Mouse (Mus musculus) forebrain, embryonic 14.5 days (tissue): ENCODE measurements at regions not wholly inside any gene's neighbourhood (a gene's known extent, or its start where the extent isn't known, plus 50 kb on each side); places are given as distances from the start of the nearest gene placed in this dataset.

ENCODE experiments used
- ATAC-seq: fragments of 200-750 bp; cut with Nextera tagmentation; 2 replicates; pipeline ENCODE4 v1.8.0; 2017; ENCODE audit warnings: mild to moderate bottlenecking, moderate library complexity
- DNase-seq: peaks from one replicate; pipeline ENCODE4 v3.0.0-alpha.2; 2015; ENCODE audit warnings: low spot score
- H3K27ac ChIP-seq: fragments of 300-500 bp; sonication (generic); 2 replicates; pipeline ENCODE4 v1.5.1; 2014; ENCODE audit warnings: low read depth, mild to moderate bottlenecking, control low read depth, low read length, moderate library complexity
- H3K27me3 ChIP-seq: fragments of 300-500 bp; sonication (generic); replicated peaks from 2 replicates; pipeline ENCODE4 v1.6.1; 2014; ENCODE audit warnings: low read length, control low read depth, mixed read lengths; ENCODE audit not compliant: control insufficient read depth, insufficient read depth
- H3K36me3 ChIP-seq: fragments of 300-500 bp; sonication (generic); 2 replicates; pipeline ENCODE4 v1.6.1; 2014; ENCODE audit warnings: low read length, control low read depth; ENCODE audit not compliant: control insufficient read depth, insufficient read depth
- H3K4me1 ChIP-seq: fragments of 300-500 bp; sonication (generic); 2 replicates; pipeline ENCODE4 v1.6.1; 2014; ENCODE audit warnings: antibody characterized with exemption, low read length, control low read depth; ENCODE audit not compliant: control insufficient read depth, insufficient read depth
- H3K4me2 ChIP-seq: fragments of 300-500 bp; sonication (generic); 2 replicates; pipeline ENCODE4 v1.6.1; 2014; ENCODE audit warnings: mild to moderate bottlenecking, control low read depth, low read length
- H3K4me3 ChIP-seq: fragments of 300-500 bp; sonication (generic); 2 replicates; pipeline ENCODE4 v1.5.1; 2014; ENCODE audit warnings: low read depth, low read length, control low read depth
- H3K9ac ChIP-seq: fragments of 300-500 bp; sonication (generic); 2 replicates; pipeline ENCODE4 v1.6.1; 2014; ENCODE audit warnings: mild to moderate bottlenecking, low read length, control low read depth, moderate library complexity
- H3K9me3 ChIP-seq: fragments of 300-500 bp; sonication (generic); replicated peaks from 2 replicates; pipeline ENCODE4 v1.6.1; 2016; ENCODE audit warnings: low read length, control low read depth, mixed read lengths; ENCODE audit not compliant: control insufficient read depth
- WGBS: fragments of 180-500 bp; shearing (Covaris S2); extraction: QIAGEN DNeasy Blood & Tissue Kit; methylation state at CpG from one replicate; pipeline ENCODE4 v1.1.7; 2014; 5-methylcytosine and 5-hydroxymethylcytosine counted together

DNA sequence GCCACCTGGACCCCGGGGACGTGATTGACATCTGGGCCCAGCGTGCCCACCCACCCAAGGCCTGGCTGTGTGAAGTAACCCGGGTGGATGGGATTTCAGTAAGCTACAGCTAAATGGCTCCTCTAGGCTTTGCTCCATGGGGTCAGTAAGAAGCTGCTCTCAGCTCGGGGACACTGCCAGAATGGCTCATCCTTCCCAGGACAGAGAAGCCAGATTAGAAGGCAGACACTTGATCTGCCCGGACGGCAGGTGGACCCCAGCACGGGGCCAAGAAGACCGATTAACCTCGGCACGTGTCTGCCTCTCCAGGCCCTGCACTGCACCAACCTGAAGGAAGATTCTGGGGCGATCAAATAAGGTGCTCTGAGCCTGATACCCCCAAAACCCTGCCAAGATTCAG is 63.5 kb upstream of the 1700021F07Rik start:
- no peak overlapping the region for H3K4me3 ChIP-seq
- no peak overlapping the region for H3K27ac ChIP-seq
- 0 out of 2 replicates have a peak, but pooled peaks cover 5% of the 10 kb centered on the region for H3K9me3 ChIP-seq
- no peaks in the 10 kb centered on the region for H3K27me3 ChIP-seq
- H3K9ac ChIP-seq = no peak overlapping the region
- H3K36me3 ChIP-seq = no peaks in the 10 kb centered on the region
- H3K4me2 ChIP-seq = no peak overlapping the region
- DNase-seq (no peak), ATAC-seq (no peak)
- no peaks in the 10 kb centered on the region for H3K4me1 ChIP-seq
- WGBS = 89% methylated on average over 12 of the region's 12 CpGs

DNA sequence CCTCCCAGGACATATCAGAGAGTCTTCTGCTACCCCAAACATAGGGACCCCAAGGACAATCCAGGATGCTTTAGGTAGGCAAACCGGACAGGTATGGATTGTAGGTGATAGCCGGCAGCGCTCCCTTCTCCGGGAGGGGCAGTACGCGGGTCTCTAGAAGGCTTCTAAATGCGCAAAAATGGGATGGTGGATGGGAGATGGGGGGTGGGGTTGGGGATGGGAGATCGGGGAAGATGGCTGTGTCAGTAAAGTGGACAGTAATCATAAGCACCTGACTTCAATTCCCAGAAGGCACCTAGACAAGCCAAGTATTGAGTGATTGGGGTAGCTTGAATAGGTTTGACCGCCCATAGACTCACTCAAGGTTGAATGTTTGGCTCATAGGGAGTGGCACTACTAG is 59.1 kb upstream of the 1700021F07Rik start:
- no peak overlapping the region for H3K4me3 ChIP-seq
- no peak overlapping the region for H3K9ac ChIP-seq
- no peaks in the 10 kb centered on the region for H3K27me3 ChIP-seq
- ATAC-seq (no peak), DNase-seq (no peak)
- H3K36me3 ChIP-seq = no peaks in the 10 kb centered on the region
- no peaks in the 10 kb centered on the region for H3K4me1 ChIP-seq
- no peak overlapping the region for H3K27ac ChIP-seq
- H3K4me2 ChIP-seq = no peak overlapping the region
- H3K9me3 ChIP-seq = no peaks in the 10 kb centered on the region
- WGBS = 96% methylated on average over 9 of the region's 9 CpGs

DNA sequence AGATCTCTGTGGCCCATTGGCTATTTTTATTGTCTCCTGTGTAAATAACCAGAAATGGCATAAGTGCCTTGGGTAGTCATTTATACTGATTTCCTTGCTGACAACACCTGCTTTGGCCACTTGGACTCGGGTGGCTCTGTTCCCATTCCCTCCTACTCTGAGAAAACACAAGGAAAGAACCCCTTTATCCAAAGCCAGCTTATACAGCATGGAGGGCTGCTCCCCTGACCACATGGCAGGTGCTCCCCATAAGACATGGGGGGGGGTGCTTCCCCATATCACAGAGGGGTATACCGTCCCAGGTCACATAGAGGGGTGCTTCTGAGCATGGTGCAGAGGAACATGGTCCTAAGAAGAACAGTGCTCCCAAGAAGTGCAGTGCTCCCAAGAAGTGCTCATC is 57.8 kb upstream of the 1700021F07Rik start:
- DNase-seq = no peak
- no peak overlapping the region for H3K4me3 ChIP-seq
- 95% methylated on average over 2 of the region's 2 CpGs for WGBS
- no peak overlapping the region for H3K9ac ChIP-seq
- no peaks in the 10 kb centered on the region for H3K9me3 ChIP-seq
- no peaks in the 10 kb centered on the region for H3K27me3 ChIP-seq
- no peak overlapping the region for H3K4me2 ChIP-seq
- no peaks in the 10 kb centered on the region for H3K36me3 ChIP-seq
- H3K4me1 ChIP-seq = no peaks in the 10 kb centered on the region
- H3K27ac ChIP-seq = no peak overlapping the region
- ATAC-seq = no peak

DNA sequence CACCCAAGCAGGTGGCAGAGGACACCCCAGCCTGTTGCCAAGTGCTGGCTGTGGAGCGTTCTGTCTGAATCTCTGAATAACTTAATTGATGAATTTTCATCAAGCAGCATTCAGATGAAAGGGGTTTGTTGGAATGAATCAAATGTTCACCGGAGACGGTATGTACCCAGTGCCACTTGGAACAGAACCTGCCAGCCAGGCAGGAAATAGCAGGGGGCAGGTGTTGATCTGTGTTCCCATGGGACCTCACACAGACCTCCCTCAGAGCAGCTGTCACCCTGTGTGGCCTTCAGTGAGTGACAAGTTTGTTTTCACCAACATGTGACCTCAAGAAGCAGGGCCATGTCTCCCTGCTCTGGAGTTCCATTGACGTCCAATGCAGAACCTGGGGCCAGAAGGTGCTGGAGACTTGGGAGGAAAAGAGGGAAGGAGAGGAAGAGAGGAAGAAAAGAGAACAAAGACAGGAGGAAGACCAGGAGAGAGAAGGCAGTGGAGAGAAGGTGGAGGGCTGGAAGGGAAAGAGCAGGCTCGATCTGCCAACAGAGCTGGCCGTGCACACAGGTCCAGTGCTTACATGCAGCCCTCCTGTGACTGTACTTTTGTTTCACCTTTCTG is 57.3 kb upstream of the 1700021F07Rik start:
- no peak for ATAC-seq
- H3K4me3 ChIP-seq = no peak overlapping the region
- H3K9ac ChIP-seq = no peak overlapping the region
- no peaks in the 10 kb centered on the region for H3K9me3 ChIP-seq
- H3K4me1 ChIP-seq = no peaks in the 10 kb centered on the region
- H3K36me3 ChIP-seq = no peaks in the 10 kb centered on the region
- no peak overlapping the region for H3K27ac ChIP-seq
- no peaks in the 10 kb centered on the region for H3K27me3 ChIP-seq
- no peak for DNase-seq
- WGBS = 71% methylated on average over 6 of the region's 6 CpGs
- H3K4me2 ChIP-seq = no peak overlapping the region

DNA sequence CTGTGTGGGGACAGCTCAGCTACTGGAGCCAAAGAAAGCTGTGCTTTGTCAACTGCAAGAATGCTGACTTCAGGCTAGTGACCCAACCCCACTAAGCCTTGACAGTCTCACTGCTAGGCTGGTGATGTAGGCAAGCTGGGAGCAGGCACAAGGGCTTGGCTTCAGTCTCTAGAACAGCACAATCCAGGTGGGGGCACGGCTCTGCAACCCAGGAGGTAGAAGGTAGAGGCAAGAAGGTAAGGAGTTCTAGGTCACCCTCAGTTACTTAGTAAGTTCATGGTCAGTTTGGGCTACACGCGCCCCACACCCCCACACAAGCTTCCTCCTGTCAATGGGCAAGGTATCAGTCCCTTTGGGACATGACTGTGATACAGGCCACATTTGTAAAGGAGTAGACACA is 54.2 kb upstream of the 1700021F07Rik start:
- no peak overlapping the region for H3K4me2 ChIP-seq
- H3K9me3 ChIP-seq = no peaks in the 10 kb centered on the region
- H3K9ac ChIP-seq = no peak overlapping the region
- no peaks in the 10 kb centered on the region for H3K27me3 ChIP-seq
- DNase-seq (no peak), ATAC-seq (no peak)
- H3K27ac ChIP-seq = no peak overlapping the region
- H3K36me3 ChIP-seq = no peaks in the 10 kb centered on the region
- no peak overlapping the region for H3K4me3 ChIP-seq
- no peaks in the 10 kb centered on the region for H3K4me1 ChIP-seq
- WGBS = 88% methylated on average over 3 of the region's 3 CpGs

DNA sequence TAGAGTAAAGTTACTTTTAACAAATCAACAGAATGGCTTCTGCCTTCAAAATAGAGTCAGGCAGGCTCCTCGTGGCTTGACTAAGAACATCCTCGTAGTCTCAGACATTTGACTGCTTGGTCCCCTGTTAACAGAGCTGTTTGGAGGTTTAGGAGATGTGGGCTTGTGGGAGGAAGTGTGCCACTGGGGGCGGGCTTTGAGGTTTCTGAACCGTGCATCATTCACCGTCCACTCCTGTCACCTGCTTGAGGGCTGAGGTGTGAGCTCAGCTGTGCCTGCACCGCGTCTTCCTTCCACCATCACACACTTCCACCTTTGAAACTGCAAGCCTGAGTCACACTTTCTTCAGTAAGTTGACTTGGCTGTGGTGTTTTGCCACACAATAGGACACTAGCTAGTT is 52.6 kb upstream of the 1700021F07Rik start:
- 79% methylated on average over 7 of the region's 7 CpGs for WGBS
- Histone ChIP-seq H3K36me3 (no peaks in the 10 kb centered on the region), H3K9me3 (no peaks in the 10 kb centered on the region), H3K27me3 (no peaks in the 10 kb centered on the region), H3K4me2 (no peak overlapping the region), H3K9ac (no peak overlapping the region), H3K27ac (no peak overlapping the region), H3K4me3 (no peak overlapping the region), H3K4me1 (no peaks in the 10 kb centered on the region)
- ATAC-seq (no peak), DNase-seq (no peak)
